Mouse (Mus musculus): ENCODE measurements around the gene Tmprss9. TPM values are rescaled to one million over a fixed set of nuclear protein-coding genes. Genes with fewer than 3 reads are reported as not detected.
A peak's percentile ranks its signal among the peaks of the same experiment; 100 is the strongest.
"Not testable (repeated sequence)": the region's sequence is repeated elsewhere in the genome, so short reads cannot be mapped to it uniquely, and the experiment has no call there.

The Tmprss9 gene
- under 1 TPM; 0.46 to 0.56 TPM for total RNA-seq (2021)
- long read RNA-seq, experiment 1, partial matches to known transcripts, result 0 of 1 reads
- long read RNA-seq, experiment 1, other reads (novel, unspliced or antisense), result 1 of 1 reads
- long read RNA-seq, experiment 2, partial matches to known transcripts, result 0 of 2 reads
- long read RNA-seq, experiment 2, other reads (novel, unspliced or antisense), result 2 of 2 reads

DNA sequence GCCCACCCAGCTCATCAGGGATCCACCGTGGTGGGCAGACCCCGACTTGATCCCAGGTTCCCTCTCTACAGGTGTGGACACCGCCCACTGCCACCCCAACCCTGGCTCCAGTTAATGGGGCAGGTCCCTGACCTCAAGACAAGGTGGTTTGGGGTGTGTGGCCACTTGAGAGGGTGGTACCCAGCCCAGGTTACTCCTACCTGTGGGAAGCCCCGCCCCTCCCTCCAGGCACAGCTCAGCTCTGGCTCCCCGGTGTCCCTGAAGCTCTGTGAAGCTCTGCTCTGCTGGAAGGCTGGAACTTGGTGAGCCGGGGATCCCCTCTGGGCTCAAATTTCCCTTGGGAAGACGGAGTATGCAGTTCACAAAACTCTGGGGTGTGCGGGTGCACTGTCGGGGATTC is at the start of gene Tmprss9:
Gene Tmprss9 (plus strand): TSS at position 268 of the 400 bp plus-strand sequence.
- no peak within 1 kb of the TSS for H3K4me3 ChIP-seq
- TF ChIP-seq CTCF (conservative IDR thresholded peaks at IDR 0.05), result no peak
- no peak for DNase-seq (ENCODE audit: low spot score in 2 of 2)

GRCm38 (mm10) chr10:80821991-80822390 is 49.7 kb upstream of the Tmprss9 start:
- Histone ChIP-seq H3K4me3 (no peak overlapping the region), H3K27ac (no peak overlapping the region)
- no peak for DNase-seq (ENCODE audit: low spot score in 2 of 2)
- TF ChIP-seq CTCF (conservative IDR thresholded peaks at IDR 0.05), result peak; percentile 91

More for the DNA sequence above, at the start of gene Tmprss9:
- no peak within 1 kb of the TSS for H3K27ac ChIP-seq

- no peak overlapping the region for H3K4me3 ChIP-seq
- DNase-seq (ENCODE audit: low spot score in 2 of 2), result no peak
- no peak overlapping the region for H3K27ac ChIP-seq
- TF ChIP-seq CTCF (conservative IDR thresholded peaks at IDR 0.05), result no peak
These were observed 49.1 kb upstream of the Tmprss9 start for GRCm38 (mm10) chr10:80822528-80822927.

- Histone ChIP-seq H3K4me3 (no peak overlapping the region), H3K27ac (no peak overlapping the region)
- no peak for TF ChIP-seq CTCF (conservative IDR thresholded peaks at IDR 0.05)
- no peak for DNase-seq (ENCODE audit: low spot score in 2 of 2)
These were observed 48.3 kb upstream of the Tmprss9 start for GRCm38 (mm10) chr10:80823316-80823715.

GRCm38 (mm10) chr10:80823847-80824643 is 47.6 kb upstream of the Tmprss9 start:
- TF ChIP-seq CTCF (conservative IDR thresholded peaks at IDR 0.05), result no peak
- no peak overlapping the region for H3K4me3 ChIP-seq

GRCm38 (mm10) chr10:80824827-80825226 is 46.8 kb upstream of the Tmprss9 start:
- H3K27ac ChIP-seq, result no peak overlapping the region
- H3K4me3 ChIP-seq, result no peak overlapping the region
- no peak for TF ChIP-seq CTCF (conservative IDR thresholded peaks at IDR 0.05)
- DNase-seq (ENCODE audit: low spot score in 2 of 2), result no peak

More at GRCm38 (mm10) chr10:80823847-80824643, 47.6 kb upstream of the Tmprss9 start:
- H3K27ac ChIP-seq, result 0 out of 2 replicates have a peak overlapping the region, but pooled peaks have one; percentile 28
- DNase-seq (ENCODE audit: low spot score in 2 of 2), result no peak

DNA sequence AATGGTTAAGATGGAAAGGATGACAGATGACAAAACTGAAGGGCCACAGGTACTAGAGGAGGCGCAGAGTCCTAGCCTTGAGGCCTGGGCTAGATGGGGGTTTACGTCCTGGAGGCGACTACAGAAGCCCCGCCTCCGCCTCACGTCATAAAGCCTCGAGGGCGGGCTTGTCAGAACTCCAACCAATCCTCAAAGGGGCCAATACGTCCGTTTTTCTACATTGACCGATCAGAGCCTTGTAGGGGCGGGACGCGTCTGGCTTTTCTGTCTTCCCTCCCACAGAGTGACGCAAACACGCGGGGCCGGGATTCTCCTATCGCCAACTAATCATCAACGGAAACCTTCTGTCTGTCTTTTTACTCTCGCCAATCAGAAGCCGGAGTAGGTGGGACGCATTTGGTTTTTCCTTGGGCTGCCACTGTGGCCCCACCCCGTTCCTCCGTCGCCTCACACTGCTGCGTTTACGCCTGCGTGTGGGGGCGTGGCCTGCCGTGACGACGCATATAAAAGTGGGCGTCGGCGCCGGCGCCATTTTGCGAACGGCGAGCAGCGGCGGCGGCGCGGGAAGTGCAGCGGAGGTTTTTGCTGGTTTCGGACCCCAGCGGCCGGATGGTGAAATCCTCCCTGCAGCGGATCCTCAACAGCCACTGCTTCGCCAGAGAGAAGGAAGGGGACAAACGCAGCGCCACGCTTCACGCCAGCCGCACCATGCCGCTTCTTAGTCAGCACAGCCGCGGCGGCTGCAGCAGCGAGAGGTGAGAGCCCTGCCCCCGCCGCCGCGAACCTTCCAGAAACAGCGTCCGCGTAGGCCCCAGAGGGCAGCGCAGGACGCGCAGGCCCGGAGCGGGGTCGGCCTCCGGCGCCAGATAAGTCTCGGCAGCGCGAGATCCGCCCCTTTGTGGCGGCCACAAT is 45.2 kb upstream of the Tmprss9 start, which contains the start of gene Oaz1:
Gene Oaz1 (plus strand): TSS at position 506 of the 912 bp plus-strand sequence.
- peak; percentile 99 to 100 for DNase-seq (ENCODE audit: low spot score in 2 of 2)
- peak; percentile 45 for TF ChIP-seq CTCF (conservative IDR thresholded peaks at IDR 0.05)
- H3K27ac ChIP-seq, result peak within 1 kb of the TSS; percentile 98

GRCm38 (mm10) chr10:80827063-80827869 is 44.4 kb upstream of the Tmprss9 start:
- Histone ChIP-seq H3K27ac (peak overlapping the region; percentile 98), H3K4me3 (peak overlapping the region; percentile 96)
- no peak for TF ChIP-seq CTCF (conservative IDR thresholded peaks at IDR 0.05)
- no peak for DNase-seq (ENCODE audit: low spot score in 2 of 2)

More for the DNA sequence above, 45.2 kb upstream of the Tmprss9 start, which contains the start of gene Oaz1:
- H3K4me3 ChIP-seq, result peak within 1 kb of the TSS; percentile 96

DNA sequence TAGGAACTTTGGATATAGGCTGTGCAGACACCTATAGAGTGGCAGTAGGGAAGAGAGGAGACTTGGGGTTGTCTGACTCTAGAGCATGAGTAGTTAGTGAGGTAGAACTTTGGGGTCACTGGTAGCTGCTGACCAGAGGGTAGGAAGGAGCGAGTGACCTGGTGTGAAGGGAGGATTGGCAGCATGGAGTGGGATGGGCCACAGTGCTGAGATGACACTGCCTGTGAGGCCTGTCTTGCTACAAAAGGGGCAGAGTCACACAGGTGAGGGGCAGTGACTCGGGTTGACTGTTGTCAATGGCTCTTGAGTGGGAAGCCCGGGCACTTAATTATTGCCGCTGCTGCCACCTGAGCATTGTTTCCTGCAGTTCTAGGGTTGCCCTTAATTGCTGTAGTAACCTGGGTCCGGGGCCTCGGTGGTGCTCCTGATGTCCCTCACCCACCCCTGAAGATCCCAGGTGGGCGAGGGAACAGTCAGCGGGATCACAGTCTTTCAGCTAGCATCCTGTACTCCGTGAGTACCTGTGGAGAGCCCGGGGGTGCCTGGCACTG is 43.7 kb upstream of the Tmprss9 start:
- Histone ChIP-seq H3K27ac (no peak overlapping the region), H3K4me3 (peak overlapping the region; percentile 96)
- no peak for DNase-seq (ENCODE audit: low spot score in 2 of 2)
- no peak for TF ChIP-seq CTCF (conservative IDR thresholded peaks at IDR 0.05)

GRCm38 (mm10) chr10:80828587-80828986 is 43.1 kb upstream of the Tmprss9 start:
- not testable (repeated sequence) for H3K27ac ChIP-seq; DNase-seq (ENCODE audit: low spot score in 2 of 2)
- H3K4me3 ChIP-seq, result peak overlapping the region; percentile 96; the same call in 1 of the 2 replicates

GRCm38 (mm10) chr10:80829359-80830278 is 42.0 kb upstream of the Tmprss9 start:
- no peak for DNase-seq (ENCODE audit: low spot score in 2 of 2)
- Histone ChIP-seq H3K4me3 (no peak overlapping the region), H3K27ac (no peak overlapping the region)
- no peak for TF ChIP-seq CTCF (conservative IDR thresholded peaks at IDR 0.05)

Measured in layer of hippocampus, adult 2 months (tissue).